Mouse (Mus musculus): ENCODE data around the gene Elavl1. TPM values are rescaled to one million over a fixed set of nuclear protein-coding genes. Genes with fewer than 3 reads are reported as not detected.
"Not testable (repeated sequence)": the region's sequence is repeated elsewhere in the genome, so short reads cannot be mapped to it uniquely, and the experiment has no call there.

The Elavl1 gene
- polyA plus RNA-seq (2015; fragmentation: Nextera tagmentation; extraction: Ambion mirVana): 121 and 127 TPM in 2 replicates

- Histone ChIP-seq H3K9me3 (no peaks in the 10 kb centered on the region), H3K4me3 (peak within 1 kb of the TSS; percentile 75), H3K36me3 (peaks cover 46% of the 10 kb centered on the region), H3K4me1 (replicated peaks) (peaks cover 51% of the 10 kb centered on the region), H3K27me3 (no peaks in the 10 kb centered on the region), H3K27ac (peak within 1 kb of the TSS; percentile 93), H3K9ac (peak within 1 kb of the TSS; percentile 99), H3K4me2 (peak within 1 kb of the TSS; percentile 94)
- ATAC-seq (ENCODE audit: low FRiP score): peak; percentile 98
- WGBS: under 1% methylated on average over 58 of the region's 78 CpGs
Measured at GRCm38 (mm10) chr8:4324983-4325750, at the start of gene Elavl1, which contains the start of gene Ccl25. Gene Elavl1 (minus strand): TSS chr8:4325413. Gene Ccl25 (plus strand): TSS chr8:4325210.

DNA sequence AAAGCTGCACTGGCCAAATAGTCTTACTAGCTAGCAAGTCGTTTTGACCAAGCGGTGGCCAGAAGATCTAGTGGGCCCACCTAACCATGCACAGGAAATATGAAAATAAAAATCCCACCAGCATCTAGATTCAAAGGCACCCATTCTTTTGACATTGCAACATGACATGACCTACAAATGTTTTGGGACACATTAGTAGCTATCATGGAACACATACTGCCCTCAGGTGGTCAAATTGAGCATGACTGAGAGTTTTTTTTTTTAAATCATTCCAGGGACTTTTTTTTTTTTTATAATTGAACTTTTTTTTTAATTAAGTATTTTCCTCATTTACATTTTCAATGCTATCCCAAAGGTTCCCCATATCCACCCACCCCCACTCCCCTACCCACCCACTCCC is 47.4 kb upstream of the Elavl1 start:
- Histone ChIP-seq H3K4me1 (replicated peaks) (no peaks in the 10 kb centered on the region), H3K4me2 (no peak overlapping the region), H3K27ac (no peak overlapping the region), H3K36me3 (no peaks in the 10 kb centered on the region), H3K9me3 (no peaks in the 10 kb centered on the region), H3K27me3 (no peaks in the 10 kb centered on the region), H3K4me3 (no peak overlapping the region), H3K9ac (no peak overlapping the region)
- WGBS: 75% methylated on average over 2 of the region's 2 CpGs
- ATAC-seq (ENCODE audit: low FRiP score): no peak

- Histone ChIP-seq H3K27me3 (no peaks in the 10 kb centered on the region), H3K4me2 (no peak overlapping the region), H3K9ac (no peak overlapping the region), H3K4me3 (no peak overlapping the region), H3K27ac (no peak overlapping the region), H3K36me3 (no peaks in the 10 kb centered on the region), H3K9me3 (no peaks in the 10 kb centered on the region), H3K4me1 (replicated peaks) (no peaks in the 10 kb centered on the region)
- WGBS: 22% methylated on average over 2 of the region's 2 CpGs
- ATAC-seq (ENCODE audit: low FRiP score): no peak
Measured at GRCm38 (mm10) chr8:4370078-4370477, 44.9 kb upstream of the Elavl1 start.

GRCm38 (mm10) chr8:4368470-4368869 is 43.3 kb upstream of the Elavl1 start:
- Histone ChIP-seq H3K27ac (no peak overlapping the region), H3K9me3 (no peaks in the 10 kb centered on the region), H3K4me3 (no peak overlapping the region), H3K36me3 (no peaks in the 10 kb centered on the region), H3K4me2 (no peak overlapping the region), H3K9ac (no peak overlapping the region), H3K27me3 (no peaks in the 10 kb centered on the region), H3K4me1 (replicated peaks) (no peaks in the 10 kb centered on the region)
- whole genome bisulfite sequencing: 95% methylated on average over 4 of the region's 4 CpGs
- ATAC-seq (ENCODE audit: low FRiP score): no peak

GRCm38 (mm10) chr8:4367808-4368207 is 42.6 kb upstream of the Elavl1 start:
- no peaks in the 10 kb centered on the region for H3K9me3 ChIP-seq
- WGBS: 81% methylated on average over 11 of the region's 11 CpGs
- H3K4me3 ChIP-seq: no peak overlapping the region
- no peaks in the 10 kb centered on the region for H3K4me1 ChIP-seq (replicated peaks)
- no peak for ATAC-seq (ENCODE audit: low FRiP score)
- H3K36me3 ChIP-seq: no peaks in the 10 kb centered on the region
- H3K27ac ChIP-seq: no peak overlapping the region
- H3K9ac ChIP-seq: no peak overlapping the region
- H3K27me3 ChIP-seq: no peaks in the 10 kb centered on the region
- H3K4me2 ChIP-seq: no peak overlapping the region

DNA sequence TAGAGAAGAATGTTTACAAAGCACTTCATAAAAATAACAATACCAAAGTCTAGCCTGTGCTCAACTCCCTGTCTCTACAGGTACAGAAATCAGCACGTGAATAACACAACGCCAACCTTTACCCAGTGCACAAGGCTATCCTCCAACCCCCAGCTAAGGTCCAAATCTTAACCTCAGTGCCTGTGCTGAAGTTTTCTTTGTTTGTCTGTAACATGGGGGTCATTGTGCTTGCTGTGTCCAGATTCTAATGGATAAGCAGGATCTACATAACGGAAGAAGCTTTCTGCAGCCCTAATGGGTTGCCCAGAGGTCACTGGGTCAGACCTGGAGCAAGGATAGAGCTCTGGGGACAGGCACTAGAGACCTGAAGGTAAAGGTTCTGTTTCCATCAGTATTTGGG is 41.0 kb upstream of the Elavl1 start:
- H3K4me1 ChIP-seq (replicated peaks): no peaks in the 10 kb centered on the region
- no peak overlapping the region for H3K4me2 ChIP-seq
- no peaks in the 10 kb centered on the region for H3K36me3 ChIP-seq
- no peaks in the 10 kb centered on the region for H3K9me3 ChIP-seq
- H3K27ac ChIP-seq: no peak overlapping the region
- H3K9ac ChIP-seq: no peak overlapping the region
- no peak for ATAC-seq (ENCODE audit: low FRiP score)
- H3K27me3 ChIP-seq: no peaks in the 10 kb centered on the region
- H3K4me3 ChIP-seq: no peak overlapping the region
- WGBS: 85% methylated on average over 3 of the region's 3 CpGs

GRCm38 (mm10) chr8:4360922-4361321 is 35.7 kb upstream of the Elavl1 start:
- ATAC-seq (ENCODE audit: low FRiP score): no peak
- 86% methylated on average over 2 of the region's 2 CpGs for WGBS
- H3K4me1 ChIP-seq (replicated peaks): no peaks in the 10 kb centered on the region

GRCm38 (mm10) chr8:4359362-4359761 is 34.1 kb upstream of the Elavl1 start:
- no peak for ATAC-seq (ENCODE audit: low FRiP score)
- no peak overlapping the region for H3K4me2 ChIP-seq
- no peaks in the 10 kb centered on the region for H3K9me3 ChIP-seq
- H3K9ac ChIP-seq: no peak overlapping the region
- no peak overlapping the region for H3K4me3 ChIP-seq
- no peaks in the 10 kb centered on the region for H3K4me1 ChIP-seq (replicated peaks)
- no peaks in the 10 kb centered on the region for H3K27me3 ChIP-seq
- 0 out of 2 replicates have a peak, but pooled peaks cover 3% of the 10 kb centered on the region for H3K36me3 ChIP-seq
- no peak overlapping the region for H3K27ac ChIP-seq
- WGBS: 67% methylated on average over 3 of the region's 3 CpGs

More at GRCm38 (mm10) chr8:4360922-4361321, 35.7 kb upstream of the Elavl1 start:
- H3K4me2 ChIP-seq: no peak overlapping the region
- no peak overlapping the region for H3K27ac ChIP-seq
- no peaks in the 10 kb centered on the region for H3K27me3 ChIP-seq
- 0 out of 2 replicates have a peak, but pooled peaks cover 3% of the 10 kb centered on the region for H3K36me3 ChIP-seq
- H3K4me3 ChIP-seq: no peak overlapping the region
- H3K9ac ChIP-seq: no peak overlapping the region
- no peaks in the 10 kb centered on the region for H3K9me3 ChIP-seq

- no peaks in the 10 kb centered on the region for H3K9me3 ChIP-seq
- H3K4me1 ChIP-seq (replicated peaks): no peaks in the 10 kb centered on the region
- H3K9ac ChIP-seq: no peak overlapping the region
- H3K36me3 ChIP-seq: 0 out of 2 replicates have a peak, but pooled peaks cover 3% of the 10 kb centered on the region
- H3K4me3 ChIP-seq: no peak overlapping the region
- ATAC-seq (ENCODE audit: low FRiP score): no peak
- H3K4me2 ChIP-seq: no peak overlapping the region
- H3K27ac ChIP-seq: no peak overlapping the region
- 92% methylated on average over 10 of the region's 10 CpGs for WGBS
- no peaks in the 10 kb centered on the region for H3K27me3 ChIP-seq
Measured at GRCm38 (mm10) chr8:4355455-4355854, 30.2 kb upstream of the Elavl1 start.

GRCm38 (mm10) chr8:4354516-4354915 is 29.3 kb upstream of the Elavl1 start:
- 0 out of 2 replicates have a peak, but pooled peaks cover 3% of the 10 kb centered on the region for H3K36me3 ChIP-seq
- H3K9me3 ChIP-seq: no peaks in the 10 kb centered on the region
- ATAC-seq (ENCODE audit: low FRiP score): no peak
- no peak overlapping the region for H3K9ac ChIP-seq
- no peak overlapping the region for H3K4me2 ChIP-seq
- WGBS: 100% methylated on average over 1 of the region's 1 CpGs
- no peaks in the 10 kb centered on the region for H3K27me3 ChIP-seq
- H3K4me3 ChIP-seq: no peak overlapping the region
- H3K4me1 ChIP-seq (replicated peaks): no peaks in the 10 kb centered on the region
- no peak overlapping the region for H3K27ac ChIP-seq

GRCm38 (mm10) chr8:4353741-4354140 is 28.5 kb upstream of the Elavl1 start:
- ATAC-seq (ENCODE audit: low FRiP score): no peak
- 84% methylated on average over 4 of the region's 4 CpGs for WGBS

GRCm38 (mm10) chr8:4352562-4352961 is 27.3 kb upstream of the Elavl1 start:
- H3K9me3 ChIP-seq; H3K27ac ChIP-seq; H3K9ac ChIP-seq; ATAC-seq (ENCODE audit: low FRiP score); H3K36me3 ChIP-seq; H3K4me2 ChIP-seq; H3K4me1 ChIP-seq (replicated peaks); H3K4me3 ChIP-seq; H3K27me3 ChIP-seq: not testable (repeated sequence)
- 96% methylated on average over 6 of the region's 6 CpGs for WGBS

More at GRCm38 (mm10) chr8:4353741-4354140, 28.5 kb upstream of the Elavl1 start:
- Histone ChIP-seq H3K36me3 (0 out of 2 replicates have a peak, but pooled peaks cover 3% of the 10 kb centered on the region), H3K4me2 (no peak overlapping the region), H3K4me1 (replicated peaks) (no peaks in the 10 kb centered on the region), H3K9ac (no peak overlapping the region), H3K9me3 (no peaks in the 10 kb centered on the region), H3K4me3 (no peak overlapping the region), H3K27me3 (no peaks in the 10 kb centered on the region), H3K27ac (no peak overlapping the region)

DNA sequence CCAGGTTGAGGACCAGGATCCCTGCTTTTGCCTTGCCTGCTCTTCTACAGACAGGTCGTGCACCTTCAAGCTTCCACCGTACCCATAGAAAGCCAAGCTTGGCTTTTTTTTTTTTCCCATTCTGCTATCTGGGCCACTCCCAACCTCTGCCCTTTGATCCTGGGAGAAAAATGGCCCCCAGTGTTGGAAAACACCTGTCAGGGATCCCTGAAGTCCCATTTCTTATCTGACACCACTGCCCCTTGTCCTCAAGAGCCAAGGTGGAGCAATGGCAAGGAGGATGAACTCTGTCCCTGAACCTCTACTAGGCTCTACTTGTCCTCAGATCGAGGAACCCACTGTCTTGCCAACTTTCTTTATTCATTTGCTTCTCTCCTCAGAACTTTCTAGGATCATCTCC is 25.4 kb upstream of the Elavl1 start:
- H3K4me2 ChIP-seq: no peak overlapping the region
- H3K36me3 ChIP-seq: no peaks in the 10 kb centered on the region
- no peaks in the 10 kb centered on the region for H3K4me1 ChIP-seq (replicated peaks)
- H3K9me3 ChIP-seq: no peaks in the 10 kb centered on the region
- no peak for ATAC-seq (ENCODE audit: low FRiP score)
- H3K27ac ChIP-seq: no peak overlapping the region
- no peak overlapping the region for H3K9ac ChIP-seq
- no peaks in the 10 kb centered on the region for H3K27me3 ChIP-seq
- no peak overlapping the region for H3K4me3 ChIP-seq
- WGBS: 92% methylated on average over 3 of the region's 3 CpGs
